In the genomic region with DNA sequence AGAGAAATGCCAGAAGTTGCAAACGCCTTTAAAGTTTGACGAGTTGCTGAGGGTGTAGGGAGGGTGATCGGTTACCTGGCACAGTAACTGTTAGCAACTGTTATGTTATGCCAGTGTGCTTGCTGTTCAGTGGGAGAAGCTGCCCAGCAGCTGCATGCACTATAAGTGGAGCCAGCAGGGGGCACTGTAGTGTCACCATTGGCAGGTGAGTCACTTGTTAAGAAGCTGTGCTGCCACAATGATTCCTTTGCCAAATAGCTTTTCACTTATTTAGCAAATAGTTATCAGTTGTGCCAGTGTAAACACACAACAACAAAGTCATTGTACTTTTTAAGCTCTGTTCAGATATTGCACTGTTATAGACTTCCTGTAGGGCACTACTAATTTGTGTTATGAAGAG, we compare ENCODE assay signal across 9 mouse cellular contexts.
A peak's percentile ranks its signal among the peaks of the same experiment; 100 is the strongest.
DNase-seq lines count a peak whose midpoint lies in the region; ATAC-seq and TF ChIP-seq lines count a peak whose summit lies in the region.
"Had no signal": no experiment of that assay in that cellular context is flagged by ENCODE, and none has a peak within 500 bp of the region (broad histone marks: within the 10 kb centered on the region; RNA-seq: fewer than 3 reads in every experiment).

No protein-coding gene starts in this region.

- H3K27me3 ChIP-seq in heart, postnatal 0 days (ENCODE audit: control insufficient read depth, insufficient read depth, low read length): no peaks in the 10 kb centered on the region
- no peaks in the 10 kb centered on the region for H3K27me3 ChIP-seq in liver, embryonic 16.5 days (ENCODE audit: control insufficient read depth, insufficient read depth, low read depth, low read length)
- H3K27me3 ChIP-seq in neural tube, embryonic 14.5 days (ENCODE audit: control insufficient read depth, insufficient read depth, low read length): no peaks in the 10 kb centered on the region
- H3K27me3 ChIP-seq: embryonic facial prominence, embryonic 15.5 days had no signal

- TF ChIP-seq EP300 in heart, postnatal 0 days (IDR thresholded peaks at IDR 0.05; ENCODE audit: low read depth): no peak

- H3K4me1 ChIP-seq in bone marrow macrophage, adult 2 months (ENCODE audit: control insufficient read depth, insufficient read depth, low read length): no peaks in the 10 kb centered on the region
- H3K4me1 ChIP-seq in heart, postnatal 0 days (ENCODE audit: control insufficient read depth, insufficient read depth): peaks cover 18% of the 10 kb centered on the region
- peaks cover 15% of the 10 kb centered on the region for H3K4me1 ChIP-seq in liver, embryonic 16.5 days (ENCODE audit: control insufficient read depth, low read depth, low read length)
- H3K4me1 ChIP-seq in neural tube, embryonic 14.5 days (ENCODE audit: control insufficient read depth, insufficient read depth, low read length): no peaks in the 10 kb centered on the region
- H3K4me1 ChIP-seq: embryonic facial prominence, embryonic 15.5 days had no signal

- ATAC-seq in heart, postnatal 0 days (ENCODE audit: insufficient read depth, low read depth): peak; percentile 36
- ATAC-seq in liver, embryonic 16.5 days (ENCODE audit: low read depth): peak; percentile 33; the same call in 1 of the 2 replicates
- peak; percentile 56 for ATAC-seq in neural tube, embryonic 14.5 days (ENCODE audit: low read depth)

- no peaks in the 10 kb centered on the region for H3K36me3 ChIP-seq in heart, postnatal 0 days (replicated peaks; ENCODE audit: control insufficient read depth, insufficient read depth, low read length)
- H3K36me3 ChIP-seq in liver, embryonic 16.5 days (ENCODE audit: control insufficient read depth, insufficient read depth): no peaks in the 10 kb centered on the region
- no peaks in the 10 kb centered on the region for H3K36me3 ChIP-seq in neural tube, embryonic 14.5 days (ENCODE audit: control insufficient read depth, insufficient read depth, low read length)
- H3K36me3 ChIP-seq: embryonic facial prominence, embryonic 15.5 days had no signal

- no peak overlapping the region for H3K9ac ChIP-seq in heart, postnatal 0 days (replicated peaks; ENCODE audit: low read depth, low read length)
- H3K9ac ChIP-seq in liver, embryonic 16.5 days (ENCODE audit: low read depth, low read length): no peak overlapping the region
- H3K9ac ChIP-seq in neural tube, embryonic 14.5 days (replicated peaks; ENCODE audit: low read depth, low read length): no peak overlapping the region
- H3K9ac ChIP-seq: embryonic facial prominence, embryonic 15.5 days had no signal

- DNase-seq in CD4-positive, CD25-positive, alpha-beta regulatory T cell, adult 2 months (ENCODE audit: low read depth, low spot score): peak; percentile 92
- DNase-seq in fat pad, adult 2 months (ENCODE audit: extremely low read depth, low read depth, low spot score): peak; percentile 23
- DNase-seq in heart, postnatal 0 days (ENCODE audit: low spot score): peak; percentile 66
- peak; percentile 94 to 96 for DNase-seq in kidney, postnatal 4 days
- peak; percentile 95 for DNase-seq in testis, postnatal 10 days (ENCODE audit: low spot score)

- peak; percentile 71 for TF ChIP-seq CTCF in bone marrow macrophage, adult 2 months (IDR thresholded peaks at IDR 0.05; ENCODE audit: low read depth, low read length)
- TF ChIP-seq CTCF in heart, postnatal 0 days (IDR thresholded peaks at IDR 0.05; ENCODE audit: low read depth): peak; percentile 92

- 18% methylated on average over 3 of the region's 3 CpGs for WGBS in heart, postnatal 0 days
- 16% methylated on average over 3 of the region's 3 CpGs for WGBS in liver, embryonic 16.5 days (ENCODE audit: insufficient replicate concordance)
- WGBS in neural tube, embryonic 14.5 days: 31% methylated on average over 3 of the region's 3 CpGs

- H3K9me3 ChIP-seq in heart, postnatal 0 days (replicated peaks; ENCODE audit: control insufficient read depth, low read length): no peaks in the 10 kb centered on the region
- no peaks in the 10 kb centered on the region for H3K9me3 ChIP-seq in liver, embryonic 16.5 days (replicated peaks; ENCODE audit: control insufficient read depth, low read length)
- no peaks in the 10 kb centered on the region for H3K9me3 ChIP-seq in neural tube, embryonic 14.5 days (ENCODE audit: control insufficient read depth, low read length)
- H3K9me3 ChIP-seq: embryonic facial prominence, embryonic 15.5 days had no signal

- TF ChIP-seq POLR2A in bone marrow macrophage, adult 2 months (IDR thresholded peaks at IDR 0.05; ENCODE audit: borderline replicate concordance, low read depth, low read length): no peak

- H3K4me2 ChIP-seq in heart, postnatal 0 days (ENCODE audit: low read depth, low read length): no peak overlapping the region
- no peak overlapping the region for H3K4me2 ChIP-seq in liver, embryonic 16.5 days (ENCODE audit: low read depth, low read length)
- no peak overlapping the region for H3K4me2 ChIP-seq in neural tube, embryonic 14.5 days (ENCODE audit: low read depth, low read length)
- H3K4me2 ChIP-seq: embryonic facial prominence, embryonic 15.5 days had no signal

- no peak overlapping the region for H3K4me3 ChIP-seq in bone marrow macrophage, adult 2 months (ENCODE audit: insufficient read depth, low read length)
- H3K4me3 ChIP-seq in heart, postnatal 0 days (ENCODE audit: low read depth, low read length): no peak overlapping the region
- H3K4me3 ChIP-seq in liver, embryonic 16.5 days (ENCODE audit: low read depth, low read length): no peak overlapping the region
- H3K4me3 ChIP-seq in neural tube, embryonic 14.5 days (ENCODE audit: low read depth, low read length): no peak overlapping the region
- H3K4me3 ChIP-seq: embryonic facial prominence, embryonic 15.5 days had no signal

- no peak overlapping the region for H3K27ac ChIP-seq in bone marrow macrophage, adult 2 months (ENCODE audit: insufficient read depth, low read depth, low read length)
- H3K27ac ChIP-seq in heart, postnatal 0 days (ENCODE audit: low read depth): no peak overlapping the region; the same call in 1 of the 2 replicates
- H3K27ac ChIP-seq in liver, embryonic 16.5 days (ENCODE audit: low read length): no peak overlapping the region
- H3K27ac ChIP-seq in neural tube, embryonic 14.5 days (ENCODE audit: low read depth, low read length): no peak overlapping the region
- H3K27ac ChIP-seq: embryonic facial prominence, embryonic 15.5 days had no signal

Comparison
In these comparisons a context has a peak if more than half of its experiments do, and no peak if none do; other contexts are left out.
1. DNase-seq: peak in every context shown above with its lines; median percentile 95 in kidney, postnatal 4 days; 95 in testis, postnatal 10 days; 92 in CD4-positive, CD25-positive, alpha-beta regulatory T cell, adult 2 months; 66 in heart, postnatal 0 days; 23 in fat pad, adult 2 months.